Mouse (Mus musculus) urinary bladder, postnatal 36 days (tissue): ENCODE results near the gene Lasp1.

Experiments
- DNase-seq, 2 experiments: peaks; one replicate each; pipeline ENCODE4 v3.0.0; 2022; ENCODE audit warnings: low spot score in 2 of 2, mixed read lengths in 1 of 2

Gene Lasp1

GRCm38 (mm10) chr11:97796910-97797309 is 1.9 kb upstream of the Lasp1 start:
- peak in 1 of 2 experiments; percentile 59 for DNase-seq

GRCm38 (mm10) chr11:97797369-97798082 is 1.3 kb upstream of the Lasp1 start:
- peak in 1 of 2 experiments; percentile 38 for DNase-seq

- no peak for DNase-seq
These were observed 741 bp upstream of the Lasp1 start for GRCm38 (mm10) chr11:97798083-97798435.

GRCm38 (mm10) chr11:97799146-97799993 is 570 bp downstream of the Lasp1 start:
- peak; percentile 85 to 87 for DNase-seq

- peak; percentile 73 to 84 for DNase-seq
These were observed 1.3 kb downstream of the Lasp1 start for GRCm38 (mm10) chr11:97799994-97800690.

- DNase-seq: peak in 1 of 2 experiments; percentile 36
These were observed 2.0 kb downstream of the Lasp1 start for GRCm38 (mm10) chr11:97800691-97801408.

GRCm38 (mm10) chr11:97801409-97802193 is 2.8 kb downstream of the Lasp1 start:
- DNase-seq: peak in 1 of 2 experiments; percentile 44

GRCm38 (mm10) chr11:97802194-97802470 is 3.3 kb downstream of the Lasp1 start:
- no peak for DNase-seq

GRCm38 (mm10) chr11:97802495-97802894 is 3.7 kb downstream of the Lasp1 start:
- no peak for DNase-seq

GRCm38 (mm10) chr11:97803847-97804246 is 5.0 kb downstream of the Lasp1 start:
- no peak for DNase-seq

GRCm38 (mm10) chr11:97804841-97805661 is 6.3 kb downstream of the Lasp1 start:
- DNase-seq: no peak

- no peak for DNase-seq
These were observed 7.1 kb downstream of the Lasp1 start for GRCm38 (mm10) chr11:97805662-97806612.

- DNase-seq: no peak
These were observed 7.8 kb downstream of the Lasp1 start for GRCm38 (mm10) chr11:97806613-97806964.

- no peak for DNase-seq
These were observed 8.8 kb downstream of the Lasp1 start for GRCm38 (mm10) chr11:97807626-97808025.

GRCm38 (mm10) chr11:97808093-97808492 is 9.3 kb downstream of the Lasp1 start:
- no peak for DNase-seq

GRCm38 (mm10) chr11:97808621-97809234 is 9.9 kb downstream of the Lasp1 start:
- no peak for DNase-seq

GRCm38 (mm10) chr11:97809235-97810121 is 10.7 kb downstream of the Lasp1 start:
- no peak for DNase-seq

- DNase-seq: peak in 1 of 2 experiments; percentile 80
These were observed 11.6 kb downstream of the Lasp1 start for GRCm38 (mm10) chr11:97810356-97810755.
